Comparison of ENCODE assay signal across 7 mouse cellular contexts in genomic region chr17:13699716-13700115, GRCm38 (mm10).
DNase-seq lines count a peak whose midpoint lies in the region; ATAC-seq and TF ChIP-seq lines count a peak whose summit lies in the region.

No protein-coding gene starts in this region.

- TF ChIP-seq EP300 in lung, postnatal 0 days (IDR thresholded peaks at IDR 0.05), result peak; percentile 89

- ATAC-seq in embryonic facial prominence, embryonic 14.5 days (ENCODE audit: low read depth), result no peak; the same call in 1 of the 2 replicates
- peak; percentile 61 for ATAC-seq in lung, postnatal 0 days

- no peaks in the 10 kb centered on the region for H3K27me3 ChIP-seq in embryonic facial prominence, embryonic 14.5 days (replicated peaks; ENCODE audit: control insufficient read depth, insufficient read depth, low read length)
- no peaks in the 10 kb centered on the region for H3K27me3 ChIP-seq in kidney, adult 2 months (replicated peaks; ENCODE audit: control insufficient read depth, insufficient read depth, low read length)
- H3K27me3 ChIP-seq in lung, postnatal 0 days (replicated peaks; ENCODE audit: insufficient read depth, low read length), result no peaks in the 10 kb centered on the region

- no peak overlapping the region for H3K4me2 ChIP-seq in embryonic facial prominence, embryonic 14.5 days (ENCODE audit: low read depth, low read length)
- H3K4me2 ChIP-seq in lung, postnatal 0 days (replicated peaks; ENCODE audit: low read depth, low read length), result no peak overlapping the region

- H3K9ac ChIP-seq in embryonic facial prominence, embryonic 14.5 days (ENCODE audit: low read depth, low read length), result no peak overlapping the region
- H3K9ac ChIP-seq in lung, postnatal 0 days (replicated peaks; ENCODE audit: low read depth), result no peak overlapping the region

- peak overlapping the region; percentile 35 for H3K27ac ChIP-seq in embryonic facial prominence, embryonic 14.5 days (replicated peaks; ENCODE audit: low read depth, low read length)
- peak overlapping the region; percentile 66 for H3K27ac ChIP-seq in kidney, adult 2 months (ENCODE audit: insufficient read depth, low read depth, low read length)
- peak overlapping the region; percentile 88 for H3K27ac ChIP-seq in lung, postnatal 0 days (ENCODE audit: low read length)

- TF ChIP-seq POLR2A in kidney, adult 2 months (IDR thresholded peaks at IDR 0.05; ENCODE audit: low read depth, low read length), result no peak

- intact Hi-C loops in left cerebral cortex, postnatal 25 days (cut with DNase I), result no loop called here
- intact Hi-C loops in gastrocnemius, postnatal 14 days (cut with DNase I; ENCODE audit: low total_unique reads), result no loop called here

- H3K9me3 ChIP-seq in embryonic facial prominence, embryonic 14.5 days (ENCODE audit: control insufficient read depth, low read length), result no peaks in the 10 kb centered on the region
- H3K9me3 ChIP-seq in lung, postnatal 0 days (ENCODE audit: low read length), result no peaks in the 10 kb centered on the region

- TF ChIP-seq CTCF in kidney, adult 2 months (conservative IDR thresholded peaks at IDR 0.05; ENCODE audit: insufficient read depth, insufficient read length, low read depth, low read length), result no peak
- no peak for TF ChIP-seq CTCF in lung, postnatal 0 days (IDR thresholded peaks at IDR 0.05)

- WGBS in embryonic facial prominence, embryonic 14.5 days, result 58% methylated on average over 7 of the region's 7 CpGs
- 46% methylated on average over 7 of the region's 7 CpGs for WGBS in kidney, adult 2 months
- 22% methylated on average over 7 of the region's 7 CpGs for WGBS in lung, postnatal 0 days

- no peak overlapping the region for H3K4me3 ChIP-seq in embryonic facial prominence, embryonic 14.5 days (ENCODE audit: low read depth, low read length)
- H3K4me3 ChIP-seq in kidney, adult 2 months (ENCODE audit: insufficient read depth, low read depth, low read length), result no peak overlapping the region
- no peak overlapping the region for H3K4me3 ChIP-seq in lung, postnatal 0 days (ENCODE audit: low read depth, low read length)

- H3K36me3 ChIP-seq in embryonic facial prominence, embryonic 14.5 days (ENCODE audit: control insufficient read depth, insufficient read depth, low read length), result no peaks in the 10 kb centered on the region
- no peaks in the 10 kb centered on the region for H3K36me3 ChIP-seq in kidney, adult 2 months (ENCODE audit: control insufficient read depth, insufficient read depth, low read length)
- H3K36me3 ChIP-seq in lung, postnatal 0 days (ENCODE audit: insufficient read depth, low read length), result no peaks in the 10 kb centered on the region

- peaks cover 14% of the 10 kb centered on the region for H3K4me1 ChIP-seq in embryonic facial prominence, embryonic 14.5 days (ENCODE audit: control insufficient read depth, insufficient read depth, low read length)
- H3K4me1 ChIP-seq in kidney, adult 2 months (ENCODE audit: control insufficient read depth, insufficient read depth, low read length), result peaks cover 12% of the 10 kb centered on the region
- H3K4me1 ChIP-seq in lung, postnatal 0 days (ENCODE audit: insufficient read depth, low read depth, low read length), result peaks cover 23% of the 10 kb centered on the region

- DNase-seq in embryonic facial prominence, embryonic 14.5 days (ENCODE audit: low spot score), result no peak
- peak; percentile 85 for DNase-seq in heart, adult 8-10 months (ENCODE audit: low spot score)
- peak; percentile 81 for DNase-seq in kidney, adult 2 months
- peak; percentile 67 for DNase-seq in lung, postnatal 0 days (ENCODE audit: low spot score)
- no peak for DNase-seq in right cerebral cortex, postnatal 14 days
- DNase-seq in left cerebral cortex, postnatal 25 days (ENCODE audit: low spot score in 2 of 2), result no peak
- no peak for DNase-seq in gastrocnemius, postnatal 14 days

Comparison
In these comparisons a context has a peak if more than half of its experiments do, and no peak if none do; other contexts are left out.
1. DNase-seq: peak in heart, adult 8-10 months (single experiment), kidney, adult 2 months (single experiment) and lung, postnatal 0 days (single experiment); none in embryonic facial prominence, embryonic 14.5 days (single experiment), right cerebral cortex, postnatal 14 days (single experiment), left cerebral cortex, postnatal 25 days (0 of 2) and gastrocnemius, postnatal 14 days (single experiment).
2. H3K27ac ChIP-seq: peak in every context shown above with its lines; median percentile 88 in lung, postnatal 0 days; 66 in kidney, adult 2 months; 35 in embryonic facial prominence, embryonic 14.5 days.